Mouse (Mus musculus): ENCODE results near the gene Sox13. TPM values are rescaled to one million over a fixed set of nuclear protein-coding genes. Genes with fewer than 3 reads are reported as not detected.

Sox13 gene
- polyA plus RNA-seq, 1 experiment from 2014 or later = 12.5 TPM

DNA sequence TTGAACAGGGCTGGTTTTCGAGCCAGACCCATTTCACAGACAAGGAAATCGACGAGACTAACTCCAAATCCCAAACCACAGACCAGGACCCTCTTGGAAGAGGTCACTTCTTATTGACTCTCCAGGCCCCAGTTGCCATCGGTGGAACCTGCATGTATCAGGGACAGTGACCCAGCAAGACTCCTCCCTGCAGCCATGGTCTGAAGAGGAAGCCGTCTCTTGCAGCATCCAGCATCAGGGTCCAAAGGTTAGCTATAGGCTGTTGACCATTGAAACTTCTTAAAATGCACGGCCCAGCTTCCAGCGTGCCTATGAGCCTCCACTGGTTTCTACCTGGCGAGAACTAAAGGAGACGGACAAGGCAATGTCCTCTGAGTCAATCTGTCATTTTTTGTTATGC lies 14.4 kb downstream of the Sox13 start:
- no peak overlapping the region for H3K4me3 ChIP-seq
- peaks cover 12% of the 10 kb centered on the region for H3K36me3 ChIP-seq (replicated peaks)
- peak overlapping the region; percentile 74 for H3K27ac ChIP-seq
- peaks cover 85% of the 10 kb centered on the region for H3K4me1 ChIP-seq
- no peaks in the 10 kb centered on the region for H3K27me3 ChIP-seq (ENCODE audit: poor library complexity, severe bottlenecking)
- H3K9me3 ChIP-seq = 0 out of 2 replicates have a peak, but pooled peaks cover 5% of the 10 kb centered on the region
- 69% methylated on average over 9 of the region's 9 CpGs for WGBS
- DNase-seq (ENCODE audit: extremely low spot score, low spot score) = no peak

DNA sequence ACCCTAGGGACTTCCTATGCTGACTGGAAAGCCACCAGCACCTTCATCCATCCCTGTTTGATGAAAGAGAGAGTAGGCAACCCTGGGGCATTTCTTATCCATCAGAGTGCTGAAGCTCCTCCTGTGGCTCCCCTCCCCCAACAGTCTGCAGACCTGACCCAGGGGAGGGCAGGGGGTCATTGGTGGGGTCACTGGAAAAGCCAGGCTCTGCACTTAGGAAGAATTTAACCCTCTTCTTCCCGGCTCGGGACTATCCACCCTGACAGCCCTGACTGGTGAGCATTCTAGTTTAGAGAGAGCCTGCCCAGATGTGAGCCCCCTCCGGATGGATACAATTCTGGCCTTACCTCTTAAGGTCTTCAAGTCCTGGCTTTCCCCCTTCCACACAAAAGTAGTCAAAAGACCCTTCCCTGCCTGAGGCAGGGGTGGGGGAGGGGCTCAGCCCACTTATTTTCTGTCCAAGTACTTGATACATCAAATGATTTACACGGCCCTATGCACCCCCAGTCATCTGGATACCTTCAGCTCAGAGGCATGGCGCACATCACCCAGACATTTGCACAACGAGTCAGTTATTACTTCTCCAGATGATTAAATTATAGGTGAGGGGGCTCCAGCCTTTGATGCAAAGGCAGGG lies 15.2 kb downstream of the Sox13 start:
- H3K4me1 ChIP-seq = peaks cover 77% of the 10 kb centered on the region
- 8% methylated on average over 6 of the region's 6 CpGs for WGBS

GRCm38 (mm10) chr1:133408321-133408720 lies 15.9 kb downstream of the Sox13 start:
- no peak for DNase-seq (ENCODE audit: extremely low spot score, low spot score)
- H3K4me1 ChIP-seq = peaks cover 71% of the 10 kb centered on the region
- H3K27ac ChIP-seq = peak overlapping the region; percentile 74
- H3K9me3 ChIP-seq = 0 out of 2 replicates have a peak, but pooled peaks cover 5% of the 10 kb centered on the region
- 42% methylated on average over 9 of the region's 9 CpGs for WGBS
- H3K27me3 ChIP-seq (ENCODE audit: poor library complexity, severe bottlenecking) = no peaks in the 10 kb centered on the region
- peaks cover 12% of the 10 kb centered on the region for H3K36me3 ChIP-seq (replicated peaks)
- H3K4me3 ChIP-seq = no peak overlapping the region

More for the DNA sequence above, 15.2 kb downstream of the Sox13 start:
- Histone ChIP-seq H3K4me3 (peak overlapping the region; percentile 23), H3K27me3 (ENCODE audit: poor library complexity, severe bottlenecking) (no peaks in the 10 kb centered on the region), H3K36me3 (replicated peaks) (peaks cover 12% of the 10 kb centered on the region), H3K9me3 (0 out of 2 replicates have a peak, but pooled peaks cover 5% of the 10 kb centered on the region), H3K27ac (peak overlapping the region; percentile 74)
- DNase-seq (ENCODE audit: extremely low spot score, low spot score) = peak; percentile 61

DNA sequence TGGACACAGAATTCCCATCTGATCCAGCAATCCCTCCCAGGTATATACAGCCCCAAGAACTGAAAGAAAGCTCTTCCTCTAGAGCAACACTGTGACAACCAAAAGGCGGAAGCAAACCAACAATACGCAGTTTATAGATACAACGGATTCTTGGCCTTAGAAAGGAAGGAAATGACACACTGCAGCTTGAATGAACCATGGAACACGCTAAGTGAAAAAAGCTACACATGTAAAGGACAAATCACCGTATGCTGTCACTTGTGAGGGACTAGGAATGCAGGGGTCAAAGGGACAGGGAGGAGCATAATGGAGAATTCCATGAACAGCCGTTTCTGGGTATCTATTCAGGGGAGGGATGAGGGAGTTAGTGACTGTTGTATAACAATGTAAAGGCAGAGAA lies 16.7 kb downstream of the Sox13 start:
- Histone ChIP-seq H3K27ac (peak overlapping the region; percentile 66), H3K4me1 (peaks cover 62% of the 10 kb centered on the region)
- WGBS = 64% methylated on average over 6 of the region's 6 CpGs

GRCm38 (mm10) chr1:133406614-133407013 lies 17.6 kb downstream of the Sox13 start:
- Histone ChIP-seq H3K27me3 (ENCODE audit: poor library complexity, severe bottlenecking) (0 out of 2 replicates have a peak, but pooled peaks cover 8% of the 10 kb centered on the region), H3K4me1 (peaks cover 53% of the 10 kb centered on the region), H3K36me3 (replicated peaks) (peaks cover 16% of the 10 kb centered on the region), H3K27ac (peak overlapping the region; percentile 66), H3K4me3 (no peak overlapping the region), H3K9me3 (0 out of 2 replicates have a peak, but pooled peaks cover 5% of the 10 kb centered on the region)
- WGBS = 87% methylated on average over 7 of the region's 7 CpGs
- DNase-seq (ENCODE audit: extremely low spot score, low spot score) = no peak

More for the DNA sequence above, 16.7 kb downstream of the Sox13 start:
- no peak for DNase-seq (ENCODE audit: extremely low spot score, low spot score)
- Histone ChIP-seq H3K36me3 (replicated peaks) (peaks cover 12% of the 10 kb centered on the region), H3K9me3 (0 out of 2 replicates have a peak, but pooled peaks cover 5% of the 10 kb centered on the region), H3K4me3 (no peak overlapping the region), H3K27me3 (ENCODE audit: poor library complexity, severe bottlenecking) (0 out of 2 replicates have a peak, but pooled peaks cover under 1% of the 10 kb centered on the region)

GRCm38 (mm10) chr1:133404005-133404404 lies 20.2 kb downstream of the Sox13 start:
- H3K36me3 ChIP-seq (replicated peaks) = peaks cover 21% of the 10 kb centered on the region
- H3K27me3 ChIP-seq (ENCODE audit: poor library complexity, severe bottlenecking) = peaks cover 34% of the 10 kb centered on the region
- no peak overlapping the region for H3K4me3 ChIP-seq
- H3K27ac ChIP-seq = no peak overlapping the region
- WGBS = 89% methylated on average over 4 of the region's 4 CpGs
- peaks cover 46% of the 10 kb centered on the region for H3K4me1 ChIP-seq
- H3K9me3 ChIP-seq = 0 out of 2 replicates have a peak, but pooled peaks cover 5% of the 10 kb centered on the region
- DNase-seq (ENCODE audit: extremely low spot score, low spot score) = no peak

DNA sequence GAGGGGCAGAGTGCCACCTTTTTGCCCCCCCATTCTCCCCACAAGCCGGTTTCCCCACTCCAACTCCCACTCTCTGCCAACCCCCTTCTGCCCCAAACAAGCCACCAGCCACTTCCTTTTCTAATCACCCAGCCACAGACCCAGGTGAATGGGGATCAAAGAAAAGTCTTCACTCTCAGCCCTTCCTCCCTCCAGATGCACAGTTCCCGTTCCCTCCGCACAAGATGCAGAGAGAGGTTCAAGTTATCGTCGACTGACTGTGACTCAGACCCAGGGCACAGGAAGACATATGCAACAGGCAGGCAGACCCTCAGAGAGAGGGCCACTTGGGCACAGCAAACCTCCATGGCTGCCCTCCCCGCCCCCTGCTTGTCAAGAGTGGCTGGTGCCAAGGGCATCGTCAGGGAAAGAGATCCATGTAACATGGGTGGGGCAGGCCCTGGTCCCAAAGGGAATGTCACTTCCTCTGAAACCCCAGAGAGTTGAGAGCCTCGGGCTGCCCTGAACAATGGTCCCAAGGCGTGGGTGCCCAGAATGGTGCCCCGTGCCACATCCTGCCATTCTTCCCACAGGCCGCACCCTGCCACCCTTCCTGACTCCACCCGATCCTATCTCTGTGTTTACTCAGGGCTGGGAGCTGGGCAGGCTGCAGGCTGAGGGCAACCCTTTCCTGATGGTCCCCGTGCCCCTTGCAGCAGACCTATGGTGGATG lies 24.0 kb downstream of the Sox13 start:
- Histone ChIP-seq H3K36me3 (replicated peaks) (peaks cover 9% of the 10 kb centered on the region), H3K27ac (no peak overlapping the region), H3K9me3 (no peaks in the 10 kb centered on the region), H3K4me1 (peaks cover 50% of the 10 kb centered on the region), H3K27me3 (ENCODE audit: poor library complexity, severe bottlenecking) (peaks cover 63% of the 10 kb centered on the region), H3K4me3 (no peak overlapping the region)
- whole genome bisulfite sequencing = 83% methylated on average over 13 of the region's 13 CpGs
- no peak for DNase-seq (ENCODE audit: extremely low spot score, low spot score)

GRCm38 (mm10) chr1:133397483-133398237 lies 26.5 kb downstream of the Sox13 start:
- H3K4me1 ChIP-seq = peaks cover 69% of the 10 kb centered on the region
- peak overlapping the region; percentile 86 for H3K27ac ChIP-seq
- DNase-seq (ENCODE audit: extremely low spot score, low spot score) = peak; percentile 72
- H3K4me3 ChIP-seq = peak overlapping the region; percentile 27
- H3K36me3 ChIP-seq (replicated peaks) = peaks cover 19% of the 10 kb centered on the region
- peaks cover 75% of the 10 kb centered on the region for H3K27me3 ChIP-seq (ENCODE audit: poor library complexity, severe bottlenecking)
- 5% methylated on average over 17 of the region's 17 CpGs for WGBS
- H3K9me3 ChIP-seq = no peaks in the 10 kb centered on the region

DNA sequence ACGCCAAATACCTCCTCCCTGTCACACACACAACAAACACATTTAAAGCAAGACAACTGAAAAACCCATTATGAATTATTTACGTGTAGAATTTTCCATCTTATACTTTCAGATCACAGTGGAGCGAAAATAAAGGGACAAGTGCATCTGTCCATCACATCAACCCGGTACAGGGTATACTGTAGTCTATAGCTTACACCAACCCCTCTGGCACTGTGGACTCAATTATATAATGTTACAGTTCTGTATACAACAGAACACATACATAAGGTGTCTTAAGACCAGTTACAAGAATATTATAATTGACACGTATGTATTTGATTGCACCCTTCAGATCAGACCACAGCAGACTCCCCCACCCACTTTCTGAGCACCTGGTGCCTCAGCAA lies 27.1 kb downstream of the Sox13 start:
- DNase-seq (ENCODE audit: extremely low spot score, low spot score) = no peak
- WGBS = 66% methylated on average over 5 of the region's 5 CpGs
- Histone ChIP-seq H3K9me3 (no peaks in the 10 kb centered on the region), H3K4me3 (no peak overlapping the region; the same call in 1 of the 2 replicates), H3K27ac (peak overlapping the region; percentile 86), H3K27me3 (ENCODE audit: poor library complexity, severe bottlenecking) (peaks cover 71% of the 10 kb centered on the region), H3K36me3 (replicated peaks) (peaks cover 25% of the 10 kb centered on the region), H3K4me1 (peaks cover 69% of the 10 kb centered on the region)

DNA sequence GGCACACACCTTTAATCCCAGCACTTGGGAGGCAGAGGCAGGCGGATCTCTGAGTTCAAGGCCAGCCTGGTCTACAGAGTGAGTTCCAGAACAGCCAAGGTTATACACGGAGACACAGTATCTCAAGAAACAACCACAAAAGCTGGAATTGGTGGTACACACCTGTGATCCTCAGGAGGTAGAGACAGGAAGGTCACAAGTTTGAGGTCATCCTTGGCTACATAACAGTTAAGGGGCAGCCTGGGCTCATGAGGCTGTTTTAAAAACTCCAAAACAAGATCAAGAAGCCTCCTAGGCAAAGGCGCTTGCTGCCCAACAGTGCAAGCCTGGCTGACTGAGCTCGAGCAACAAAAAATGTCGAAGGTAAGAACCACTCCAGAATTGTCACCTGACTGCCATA lies 27.5 kb downstream of the Sox13 start:
- H3K4me1 ChIP-seq = peaks cover 69% of the 10 kb centered on the region
- 88% methylated on average over 5 of the region's 5 CpGs for WGBS
- no peak overlapping the region for H3K4me3 ChIP-seq

DNA sequence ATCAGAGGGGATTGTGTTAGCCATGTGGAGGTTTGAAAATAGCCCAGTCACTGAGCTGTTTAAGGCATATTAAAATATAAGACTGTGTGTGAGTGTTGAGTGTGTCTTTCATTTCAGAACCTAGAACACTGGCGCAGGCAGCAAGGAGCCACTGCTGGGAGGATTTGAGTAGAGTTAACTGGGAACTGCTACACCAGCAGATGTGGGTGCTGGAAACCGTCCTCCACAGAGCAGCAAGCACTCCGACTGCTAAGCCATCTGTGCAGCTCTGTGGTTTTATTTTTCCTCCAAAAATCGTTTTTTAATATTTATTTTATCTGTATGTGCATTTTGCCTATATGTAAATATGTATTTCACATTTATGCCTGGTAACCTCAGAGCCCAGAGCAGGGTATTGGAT lies 29.5 kb downstream of the Sox13 start:
- DNase-seq (ENCODE audit: extremely low spot score, low spot score) = no peak
- Histone ChIP-seq H3K4me3 (no peak overlapping the region), H3K9me3 (no peaks in the 10 kb centered on the region), H3K36me3 (replicated peaks) (peaks cover 40% of the 10 kb centered on the region), H3K27ac (no peak overlapping the region), H3K27me3 (ENCODE audit: poor library complexity, severe bottlenecking) (peaks cover 47% of the 10 kb centered on the region), H3K4me1 (peaks cover 63% of the 10 kb centered on the region)
- WGBS = 76% methylated on average over 4 of the region's 4 CpGs

More for the DNA sequence above, 27.5 kb downstream of the Sox13 start:
- no peak for DNase-seq (ENCODE audit: extremely low spot score, low spot score)
- Histone ChIP-seq H3K9me3 (no peaks in the 10 kb centered on the region), H3K27me3 (ENCODE audit: poor library complexity, severe bottlenecking) (peaks cover 67% of the 10 kb centered on the region), H3K36me3 (replicated peaks) (peaks cover 25% of the 10 kb centered on the region), H3K27ac (no peak overlapping the region)

DNA sequence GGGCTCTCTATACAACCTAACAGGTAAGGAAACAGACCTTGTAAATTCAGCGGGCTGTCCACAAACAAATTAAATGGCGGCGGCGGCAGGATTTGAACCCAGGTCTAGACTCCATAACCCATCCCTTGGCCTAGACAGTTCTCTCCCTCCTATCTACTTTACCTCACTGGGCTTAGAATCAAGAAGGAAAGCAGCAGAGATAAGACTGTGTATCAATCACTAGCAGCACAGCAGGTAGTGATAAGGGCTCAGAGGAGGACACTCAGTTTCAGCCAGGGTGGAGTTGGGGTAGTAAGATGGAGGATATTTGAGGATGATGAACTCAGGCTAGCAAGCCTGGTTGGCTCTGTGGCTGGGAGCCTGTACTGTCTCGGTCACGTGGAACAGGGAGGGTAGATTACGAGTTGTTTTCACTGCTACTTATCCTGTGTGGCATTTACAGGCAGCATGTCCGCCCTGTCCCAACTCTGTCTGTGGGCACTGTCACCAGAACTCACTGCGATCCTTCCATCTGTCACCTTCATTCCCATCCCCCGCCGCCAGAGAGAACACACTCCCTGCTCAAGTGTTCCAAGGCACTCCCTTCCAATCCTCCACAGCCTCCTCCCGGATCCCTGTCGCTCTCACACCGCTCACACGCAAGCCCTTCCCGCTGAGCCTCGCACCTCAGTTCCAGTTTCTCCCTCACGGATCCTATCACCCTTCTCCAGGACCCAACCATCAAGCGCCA lies 36.5 kb downstream of the Sox13 start:
- H3K36me3 ChIP-seq (replicated peaks) = peaks cover 100% of the 10 kb centered on the region

More for the DNA sequence above, 36.5 kb downstream of the Sox13 start:
- H3K27ac ChIP-seq = no peak overlapping the region
- no peaks in the 10 kb centered on the region for H3K9me3 ChIP-seq
- DNase-seq (ENCODE audit: extremely low spot score, low spot score) = no peak
- WGBS = 65% methylated on average over 19 of the region's 19 CpGs
- no peak overlapping the region for H3K4me3 ChIP-seq
- peaks cover 36% of the 10 kb centered on the region for H3K4me1 ChIP-seq
- peaks cover 37% of the 10 kb centered on the region for H3K27me3 ChIP-seq (ENCODE audit: poor library complexity, severe bottlenecking)

All from forebrain, embryonic 10.5 days (tissue).